Mouse (Mus musculus): ENCODE measurements at regions not wholly inside any gene's neighbourhood (a gene's known extent, or its start where the extent isn't known, plus 50 kb on each side); places are given as distances from the start of the nearest gene placed in this dataset.
A peak's percentile ranks its signal among the peaks of the same experiment; 100 is the strongest.

- Histone ChIP-seq H3K4me1 (ENCODE audit: insufficient read depth, low read length) (no peaks in the 10 kb centered on the region), H3K27me3 (ENCODE audit: insufficient read depth, low read length) (peaks cover 47% of the 10 kb centered on the region), H3K9ac (replicated peaks; ENCODE audit: low read length) (no peak overlapping the region), H3K27ac (ENCODE audit: low read length) (no peak overlapping the region), H3K4me2 (replicated peaks; ENCODE audit: low read depth, low read length) (no peak overlapping the region), H3K36me3 (ENCODE audit: insufficient read depth, low read length) (no peaks in the 10 kb centered on the region), H3K9me3 (ENCODE audit: low read length) (no peaks in the 10 kb centered on the region), H3K4me3 (ENCODE audit: low read length) (no peak overlapping the region)
- WGBS, result 8% methylated on average over 2 of the region's 2 CpGs
- no peak for ATAC-seq (ENCODE audit: low FRiP score, low TSS enrichment)
Observed at GRCm38 (mm10) chr13:72817521-72817920, 188.9 kb downstream of the Irx2 start.

GRCm38 (mm10) chr13:72817930-72818329, 189.3 kb downstream of the Irx2 start:
- peaks cover 47% of the 10 kb centered on the region for H3K27me3 ChIP-seq (ENCODE audit: insufficient read depth, low read length)
- WGBS, result 9% methylated on average over 6 of the region's 6 CpGs

GRCm38 (mm10) chr13:72826613-72827012, 198.0 kb downstream of the Irx2 start:
- WGBS, result 28% methylated on average over 3 of the region's 3 CpGs
- Histone ChIP-seq H3K4me2 (replicated peaks; ENCODE audit: low read depth, low read length) (no peak overlapping the region), H3K27me3 (ENCODE audit: insufficient read depth, low read length) (0 out of 2 replicates have a peak, but pooled peaks cover 2% of the 10 kb centered on the region), H3K9ac (replicated peaks; ENCODE audit: low read length) (no peak overlapping the region), H3K27ac (ENCODE audit: low read length) (no peak overlapping the region), H3K9me3 (ENCODE audit: low read length) (no peaks in the 10 kb centered on the region), H3K4me1 (ENCODE audit: insufficient read depth, low read length) (no peaks in the 10 kb centered on the region), H3K4me3 (ENCODE audit: low read length) (no peak overlapping the region), H3K36me3 (ENCODE audit: insufficient read depth, low read length) (no peaks in the 10 kb centered on the region)
- no peak for ATAC-seq (ENCODE audit: low FRiP score, low TSS enrichment)

More at GRCm38 (mm10) chr13:72817930-72818329, 189.3 kb downstream of the Irx2 start:
- Histone ChIP-seq H3K4me2 (replicated peaks; ENCODE audit: low read depth, low read length) (no peak overlapping the region), H3K4me1 (ENCODE audit: insufficient read depth, low read length) (no peaks in the 10 kb centered on the region), H3K4me3 (ENCODE audit: low read length) (no peak overlapping the region), H3K9me3 (ENCODE audit: low read length) (no peaks in the 10 kb centered on the region), H3K9ac (replicated peaks; ENCODE audit: low read length) (no peak overlapping the region), H3K27ac (ENCODE audit: low read length) (no peak overlapping the region), H3K36me3 (ENCODE audit: insufficient read depth, low read length) (no peaks in the 10 kb centered on the region)
- ATAC-seq (ENCODE audit: low FRiP score, low TSS enrichment), result peak; percentile 42; the same call in 1 of the 2 replicates

GRCm38 (mm10) chr13:72829331-72829730, 200.7 kb downstream of the Irx2 start:
- no peak for ATAC-seq (ENCODE audit: low FRiP score, low TSS enrichment)
- 0 out of 2 replicates have a peak, but pooled peaks cover 2% of the 10 kb centered on the region for H3K27me3 ChIP-seq (ENCODE audit: insufficient read depth, low read length)
- no peak overlapping the region for H3K27ac ChIP-seq (ENCODE audit: low read length)
- no peaks in the 10 kb centered on the region for H3K9me3 ChIP-seq (ENCODE audit: low read length)
- 78% methylated on average over 3 of the region's 3 CpGs for WGBS
- H3K9ac ChIP-seq (replicated peaks; ENCODE audit: low read length), result no peak overlapping the region
- H3K4me3 ChIP-seq (ENCODE audit: low read length), result no peak overlapping the region
- H3K4me1 ChIP-seq (ENCODE audit: insufficient read depth, low read length), result no peaks in the 10 kb centered on the region
- no peaks in the 10 kb centered on the region for H3K36me3 ChIP-seq (ENCODE audit: insufficient read depth, low read length)
- H3K4me2 ChIP-seq (replicated peaks; ENCODE audit: low read depth, low read length), result no peak overlapping the region

- H3K9ac ChIP-seq (replicated peaks; ENCODE audit: low read length), result no peak overlapping the region
- H3K36me3 ChIP-seq (ENCODE audit: insufficient read depth, low read length), result no peaks in the 10 kb centered on the region
- H3K4me3 ChIP-seq (ENCODE audit: low read length), result no peak overlapping the region
- no peak overlapping the region for H3K4me2 ChIP-seq (replicated peaks; ENCODE audit: low read depth, low read length)
- no peaks in the 10 kb centered on the region for H3K27me3 ChIP-seq (ENCODE audit: insufficient read depth, low read length)
- H3K9me3 ChIP-seq (ENCODE audit: low read length), result no peaks in the 10 kb centered on the region
- no peaks in the 10 kb centered on the region for H3K4me1 ChIP-seq (ENCODE audit: insufficient read depth, low read length)
- WGBS, result 78% methylated on average over 2 of the region's 2 CpGs
- H3K27ac ChIP-seq (ENCODE audit: low read length), result no peak overlapping the region
- ATAC-seq (ENCODE audit: low FRiP score, low TSS enrichment), result no peak
Observed at GRCm38 (mm10) chr13:72833326-72833725, 204.7 kb downstream of the Irx2 start.

- Histone ChIP-seq H3K36me3 (ENCODE audit: insufficient read depth, low read length) (no peaks in the 10 kb centered on the region), H3K4me3 (ENCODE audit: low read length) (no peak overlapping the region), H3K9ac (replicated peaks; ENCODE audit: low read length) (no peak overlapping the region), H3K4me2 (replicated peaks; ENCODE audit: low read depth, low read length) (no peak overlapping the region), H3K9me3 (ENCODE audit: low read length) (no peaks in the 10 kb centered on the region), H3K4me1 (ENCODE audit: insufficient read depth, low read length) (no peaks in the 10 kb centered on the region), H3K27ac (ENCODE audit: low read length) (no peak overlapping the region), H3K27me3 (ENCODE audit: insufficient read depth, low read length) (no peaks in the 10 kb centered on the region)
- 78% methylated on average over 9 of the region's 9 CpGs for WGBS
- ATAC-seq (ENCODE audit: low FRiP score, low TSS enrichment), result no peak
Observed at GRCm38 (mm10) chr13:72837016-72837415, 208.4 kb downstream of the Irx2 start.

- 61% methylated on average over 4 of the region's 4 CpGs for WGBS
- Histone ChIP-seq H3K9ac (replicated peaks; ENCODE audit: low read length) (no peak overlapping the region), H3K9me3 (ENCODE audit: low read length) (no peaks in the 10 kb centered on the region), H3K4me1 (ENCODE audit: insufficient read depth, low read length) (no peaks in the 10 kb centered on the region), H3K27me3 (ENCODE audit: insufficient read depth, low read length) (no peaks in the 10 kb centered on the region), H3K36me3 (ENCODE audit: insufficient read depth, low read length) (no peaks in the 10 kb centered on the region), H3K4me2 (replicated peaks; ENCODE audit: low read depth, low read length) (no peak overlapping the region), H3K4me3 (ENCODE audit: low read length) (no peak overlapping the region), H3K27ac (ENCODE audit: low read length) (no peak overlapping the region)
- no peak for ATAC-seq (ENCODE audit: low FRiP score, low TSS enrichment)
Observed at GRCm38 (mm10) chr13:72848097-72848496, 219.5 kb downstream of the Irx2 start.

GRCm38 (mm10) chr13:72849841-72850240, 221.2 kb downstream of the Irx2 start:
- WGBS, result 63% methylated on average over 11 of the region's 11 CpGs
- Histone ChIP-seq H3K27ac (ENCODE audit: low read length) (no peak overlapping the region), H3K4me3 (ENCODE audit: low read length) (no peak overlapping the region), H3K4me2 (replicated peaks; ENCODE audit: low read depth, low read length) (no peak overlapping the region), H3K27me3 (ENCODE audit: insufficient read depth, low read length) (no peaks in the 10 kb centered on the region), H3K4me1 (ENCODE audit: insufficient read depth, low read length) (no peaks in the 10 kb centered on the region), H3K9me3 (ENCODE audit: low read length) (no peaks in the 10 kb centered on the region), H3K9ac (replicated peaks; ENCODE audit: low read length) (no peak overlapping the region), H3K36me3 (ENCODE audit: insufficient read depth, low read length) (no peaks in the 10 kb centered on the region)
- ATAC-seq (ENCODE audit: low FRiP score, low TSS enrichment), result no peak

- no peaks in the 10 kb centered on the region for H3K9me3 ChIP-seq (ENCODE audit: low read length)
- H3K4me1 ChIP-seq (ENCODE audit: insufficient read depth, low read length), result no peaks in the 10 kb centered on the region
- H3K4me2 ChIP-seq (replicated peaks; ENCODE audit: low read depth, low read length), result no peak overlapping the region
- H3K27ac ChIP-seq (ENCODE audit: low read length), result no peak overlapping the region
- no peak overlapping the region for H3K4me3 ChIP-seq (ENCODE audit: low read length)
- no peak for ATAC-seq (ENCODE audit: low FRiP score, low TSS enrichment)
- WGBS, result 71% methylated on average over 4 of the region's 4 CpGs
- no peaks in the 10 kb centered on the region for H3K27me3 ChIP-seq (ENCODE audit: insufficient read depth, low read length)
- no peaks in the 10 kb centered on the region for H3K36me3 ChIP-seq (ENCODE audit: insufficient read depth, low read length)
- H3K9ac ChIP-seq (replicated peaks; ENCODE audit: low read length), result no peak overlapping the region
Observed at GRCm38 (mm10) chr13:72852896-72853295, 224.3 kb downstream of the Irx2 start.

GRCm38 (mm10) chr13:72875921-72876320, 247.3 kb downstream of the Irx2 start:
- no peaks in the 10 kb centered on the region for H3K9me3 ChIP-seq (ENCODE audit: low read length)
- H3K27me3 ChIP-seq (ENCODE audit: insufficient read depth, low read length), result no peaks in the 10 kb centered on the region
- H3K36me3 ChIP-seq (ENCODE audit: insufficient read depth, low read length), result no peaks in the 10 kb centered on the region
- no peak overlapping the region for H3K4me2 ChIP-seq (replicated peaks; ENCODE audit: low read depth, low read length)
- no peak overlapping the region for H3K27ac ChIP-seq (ENCODE audit: low read length)
- no peak for ATAC-seq (ENCODE audit: low FRiP score, low TSS enrichment)
- no peak overlapping the region for H3K9ac ChIP-seq (replicated peaks; ENCODE audit: low read length)
- no peak overlapping the region for H3K4me3 ChIP-seq (ENCODE audit: low read length)
- H3K4me1 ChIP-seq (ENCODE audit: insufficient read depth, low read length), result no peaks in the 10 kb centered on the region
